Mouse (Mus musculus): ENCODE results near the gene Spats2l.

The Spats2l gene

GRCm38 (mm10) chr1:57774001-57774667, at the start of gene Spats2l:
Spats2l (plus strand) TSS chr1:57774162.
- DNase-seq (ENCODE audit: low read depth): peak; percentile 59

GRCm38 (mm10) chr1:57725268-57725667, 48.7 kb upstream of the Spats2l start:
- no peak for DNase-seq (ENCODE audit: low read depth)

GRCm38 (mm10) chr1:57735877-57736276, 38.1 kb upstream of the Spats2l start:
- no peak for DNase-seq (ENCODE audit: low read depth)

DNA sequence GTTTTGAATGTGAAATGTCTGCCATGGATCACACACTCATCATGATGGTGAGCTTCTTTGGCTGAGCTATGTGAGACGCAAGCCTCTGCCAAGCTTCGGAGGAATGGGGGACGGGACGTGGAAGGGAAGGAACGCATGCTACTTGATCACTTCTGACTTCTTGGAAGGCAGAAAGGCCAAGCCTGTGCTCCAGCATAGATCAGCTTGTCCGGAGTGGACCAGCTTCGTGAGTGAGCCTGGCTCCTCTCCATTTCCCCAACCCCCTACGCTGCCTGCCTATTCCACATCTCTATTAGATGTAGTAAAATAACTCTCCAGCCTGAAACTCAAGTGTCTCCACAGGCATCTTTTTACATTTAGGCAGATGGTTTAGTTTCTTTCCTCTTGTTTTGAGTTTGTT, 32.2 kb upstream of the Spats2l start:
- DNase-seq (ENCODE audit: low read depth): no peak

DNA sequence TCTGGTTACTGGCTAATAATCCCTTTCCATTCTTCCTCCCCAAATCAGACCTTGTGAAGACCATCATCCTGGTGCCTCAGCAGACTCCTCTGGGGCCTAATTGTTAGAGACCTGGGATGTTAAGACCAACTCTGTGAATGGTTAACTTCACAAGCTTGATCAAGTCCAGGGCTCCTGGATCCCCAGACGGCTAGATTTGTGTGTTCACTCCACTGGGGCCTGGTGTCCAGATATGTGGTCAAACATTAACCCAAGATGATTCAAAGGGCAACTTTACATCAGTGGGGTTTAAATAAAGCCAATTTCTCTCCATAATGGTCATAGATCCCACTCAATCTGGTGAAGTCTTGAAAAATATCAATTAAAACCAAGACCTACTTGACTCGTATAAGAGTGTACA, 31.7 kb upstream of the Spats2l start:
- DNase-seq (ENCODE audit: low read depth): no peak

DNA sequence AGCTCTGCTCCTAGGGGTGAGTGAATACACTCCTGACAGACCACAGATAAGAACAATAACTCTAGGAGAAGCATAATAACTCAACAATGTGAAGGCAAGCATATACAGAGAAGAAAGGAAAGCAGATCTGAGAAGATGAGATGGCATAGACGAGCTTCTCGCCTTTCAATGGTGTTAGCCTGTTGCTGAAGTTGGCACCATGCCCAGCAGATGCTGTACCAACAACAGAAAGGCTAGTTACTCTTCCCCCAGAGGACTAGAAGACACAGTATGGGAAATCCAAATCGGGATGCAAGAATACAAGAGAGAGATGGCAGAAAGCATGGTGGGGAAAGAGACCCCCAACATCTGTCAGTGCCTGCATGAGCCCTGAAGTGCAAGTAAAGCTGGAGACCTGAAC, 22.2 kb upstream of the Spats2l start:
- peak; percentile 11 for DNase-seq (ENCODE audit: low read depth)

DNA sequence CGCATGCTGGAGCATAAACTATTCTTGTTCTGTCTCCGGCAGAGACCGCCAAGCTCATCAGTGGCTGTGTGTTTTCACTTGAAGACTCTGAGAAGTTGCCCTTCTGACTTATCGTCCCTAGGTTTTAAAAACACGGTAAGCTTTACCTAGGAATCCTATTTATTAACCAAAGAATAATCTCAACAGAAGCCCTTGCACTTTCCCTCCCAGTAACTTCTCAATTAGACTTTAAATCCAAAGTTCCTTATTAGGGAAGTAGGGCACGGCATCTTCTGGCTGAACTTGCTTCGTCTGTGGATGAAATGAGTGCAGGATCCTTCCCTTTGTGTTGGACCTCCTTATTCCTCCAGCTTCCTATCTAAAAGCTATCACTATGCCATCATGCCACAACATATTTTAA, 7.6 kb upstream of the Spats2l start:
- no peak for DNase-seq (ENCODE audit: low read depth)

DNA sequence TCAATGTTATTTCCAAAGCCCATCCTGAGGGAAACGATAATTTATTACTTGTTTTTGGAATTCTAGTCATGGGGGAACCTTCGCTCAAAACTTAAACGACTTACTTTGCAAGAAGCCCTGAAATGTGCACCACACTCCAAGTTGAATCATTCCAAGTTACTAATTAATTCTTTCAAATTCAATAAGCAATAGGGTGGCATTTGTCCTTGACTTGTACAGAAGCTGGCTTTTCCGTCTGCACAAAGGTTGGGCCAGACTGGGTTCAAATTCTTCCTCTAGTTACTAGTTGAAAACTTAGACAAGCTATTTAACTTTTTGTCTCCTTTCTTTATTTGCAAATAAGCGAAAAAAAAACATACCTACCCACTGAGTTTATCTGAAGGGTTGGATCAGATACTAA, 636 bp upstream of the Spats2l start:
- no peak for DNase-seq (ENCODE audit: low read depth)

GRCm38 (mm10) chr1:57774668-57775495, 920 bp downstream of the Spats2l start:
- peak; percentile 75 for DNase-seq (ENCODE audit: low read depth)

GRCm38 (mm10) chr1:57775496-57775790, 1.5 kb downstream of the Spats2l start:
- DNase-seq (ENCODE audit: low read depth): no peak

- no peak for DNase-seq (ENCODE audit: low read depth)
Observed at GRCm38 (mm10) chr1:57776671-57777281, 2.8 kb downstream of the Spats2l start.

GRCm38 (mm10) chr1:57784300-57784699, 10.3 kb downstream of the Spats2l start:
- DNase-seq (ENCODE audit: low read depth): no peak

DNA sequence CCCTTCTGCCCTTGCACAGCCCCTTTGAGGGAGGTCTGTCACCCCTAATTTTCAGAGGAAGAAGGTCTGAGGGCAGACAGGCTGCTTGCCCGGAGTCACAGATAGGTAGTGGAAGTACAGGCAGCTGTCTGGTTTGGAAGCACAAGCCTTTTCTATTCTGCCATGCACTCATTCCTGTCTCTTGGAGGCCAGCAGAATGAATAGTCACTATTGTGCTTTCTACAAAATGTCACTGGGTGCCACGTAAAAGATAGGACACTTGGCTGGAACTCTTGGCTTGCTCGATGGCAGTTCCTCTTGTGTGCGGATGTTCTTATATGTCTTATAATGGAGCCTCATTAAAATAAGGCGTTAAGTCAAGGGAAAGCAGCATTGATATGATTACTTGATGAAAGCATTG, 15.9 kb downstream of the Spats2l start:
- no peak for DNase-seq (ENCODE audit: low read depth)

GRCm38 (mm10) chr1:57792212-57792611, 18.2 kb downstream of the Spats2l start:
- DNase-seq (ENCODE audit: low read depth): no peak

DNA sequence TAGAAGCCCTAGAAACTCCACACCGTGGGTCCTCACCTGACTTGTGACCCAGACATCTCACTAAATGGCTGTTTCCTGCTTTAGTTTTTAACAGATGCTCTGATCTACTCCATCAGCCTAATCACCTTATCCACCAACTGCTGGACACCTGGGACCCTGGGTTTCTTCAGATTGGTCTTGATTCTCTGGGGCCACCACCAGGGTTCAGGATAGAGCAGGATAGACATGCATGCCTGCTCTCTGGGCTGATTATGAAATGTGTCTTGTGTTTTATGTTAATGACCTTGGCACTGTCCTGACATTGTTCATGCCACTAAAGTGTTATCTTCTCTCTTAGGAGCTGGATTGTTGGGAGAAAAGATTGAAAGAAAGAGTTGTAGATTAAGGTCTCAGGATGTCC, 21.9 kb downstream of the Spats2l start:
- DNase-seq (ENCODE audit: low read depth): no peak

GRCm38 (mm10) chr1:57799398-57799797, 25.4 kb downstream of the Spats2l start:
- no peak for DNase-seq (ENCODE audit: low read depth)

- no peak for DNase-seq (ENCODE audit: low read depth)
Observed at GRCm38 (mm10) chr1:57800846-57801245, 26.9 kb downstream of the Spats2l start.

- no peak for DNase-seq (ENCODE audit: low read depth)
Observed at GRCm38 (mm10) chr1:57806126-57806525, 32.2 kb downstream of the Spats2l start.

DNA sequence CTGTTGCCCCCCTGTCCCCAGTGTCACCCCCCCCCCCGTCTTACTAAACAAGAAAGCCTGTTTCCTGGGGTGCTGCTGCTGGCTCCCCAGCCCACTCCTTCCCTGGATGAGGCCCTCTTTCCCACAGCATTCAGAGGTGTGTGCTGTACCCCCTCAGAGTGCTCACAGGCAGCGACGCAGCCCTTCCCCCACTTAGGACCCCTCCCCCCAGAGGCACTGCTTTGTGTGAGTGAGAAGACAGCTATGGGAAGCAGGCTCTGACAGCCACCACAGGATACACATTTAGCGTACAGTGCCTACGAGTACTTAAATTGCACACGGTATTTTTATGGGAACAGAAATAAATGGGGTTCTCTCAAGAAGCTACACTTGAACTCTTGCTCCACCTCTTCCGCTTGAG, 33.9 kb downstream of the Spats2l start:
- no peak for DNase-seq (ENCODE audit: low read depth)

DNA sequence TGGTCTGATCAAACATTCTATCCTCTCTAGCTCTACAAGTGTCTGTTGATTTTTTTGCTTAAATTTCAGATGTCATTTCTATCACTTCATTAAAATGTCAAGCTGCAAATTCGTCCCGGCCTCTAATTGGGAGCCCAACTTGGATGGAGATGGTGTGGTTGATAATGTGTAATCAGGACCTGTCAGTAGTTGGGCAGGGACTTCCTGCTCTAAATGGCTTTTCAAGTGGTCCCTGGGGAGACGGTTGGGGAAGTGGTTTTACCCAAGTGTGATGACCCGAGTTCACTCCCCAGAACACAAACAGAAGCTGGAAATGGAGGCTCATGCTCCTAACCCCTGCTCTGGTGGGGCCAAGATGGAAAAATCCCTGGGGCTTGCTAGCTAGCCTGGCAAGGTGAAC, 36.3 kb downstream of the Spats2l start:
- no peak for DNase-seq (ENCODE audit: low read depth)

GRCm38 (mm10) chr1:57817103-57817502, 43.1 kb downstream of the Spats2l start:
- peak; percentile 7 for DNase-seq (ENCODE audit: low read depth)

DNA sequence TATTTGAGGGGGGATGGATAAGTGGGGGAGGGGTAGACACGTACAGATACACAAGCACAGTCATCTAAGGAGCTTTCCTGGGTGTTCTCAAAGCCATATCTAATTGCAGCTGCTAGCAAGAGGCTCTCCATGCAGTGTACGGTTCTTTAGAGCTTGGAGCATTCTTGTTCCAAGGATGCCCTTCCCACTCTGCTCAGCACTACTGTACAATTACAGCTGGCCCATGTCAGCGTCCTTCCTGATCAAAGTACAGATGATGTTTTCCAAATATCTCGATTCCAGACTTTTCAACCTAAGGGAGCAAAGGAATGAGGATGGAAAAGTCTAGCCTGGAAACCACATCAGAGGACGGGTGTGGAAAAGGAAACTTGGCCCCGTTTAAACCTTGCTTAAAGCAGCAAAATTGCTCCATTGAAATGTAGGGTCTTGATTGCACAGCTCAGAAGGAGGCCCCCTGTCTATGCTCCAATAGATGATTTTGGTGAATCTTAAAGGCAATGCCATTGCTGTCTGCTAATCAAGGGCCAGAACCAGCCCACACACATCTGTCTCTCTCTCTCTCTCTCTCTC, 46.6 kb downstream of the Spats2l start:
- DNase-seq (ENCODE audit: low read depth): no peak

Measured in NIH3T3 (cell line).